Mouse (Mus musculus) bone marrow, adult 2 months (tissue): ENCODE results near the gene Olfr657.

Source experiments
- CTCF ChIP-seq: fragments of 200-500 bp; IDR thresholded peaks from 2 replicates; pipeline ENCODE4 v1.5.1; 2011; ENCODE audit warnings: low read length, control low read depth; ENCODE audit not compliant: control insufficient read depth, insufficient read depth
- POLR2A ChIP-seq: fragments of 200-500 bp; IDR thresholded peaks from 2 replicates; pipeline ENCODE4 v1.6.1; 2011; ENCODE audit warnings: low read depth, mild to moderate bottlenecking, control low read depth, low read length, borderline replicate concordance; ENCODE audit not compliant: control insufficient read depth

DNA sequence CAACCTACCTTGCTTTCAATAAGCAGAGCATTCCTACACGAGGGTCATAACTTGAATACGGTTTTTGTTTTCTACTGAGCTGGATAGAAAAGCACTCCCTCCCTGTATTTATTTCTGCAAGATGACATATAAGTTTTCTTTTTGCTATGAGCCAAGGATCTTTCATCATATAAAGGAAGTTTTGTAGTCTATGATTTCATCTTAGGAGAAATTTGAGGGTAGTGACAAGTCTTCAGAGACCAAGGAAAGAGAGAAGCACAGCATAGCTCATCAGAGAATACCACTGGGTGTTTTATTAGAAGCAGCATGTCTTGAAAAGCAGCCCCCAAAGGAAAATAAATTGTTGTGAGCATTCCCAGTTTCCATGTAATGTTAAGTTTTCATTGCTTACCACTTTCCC lies 22.9 kb upstream of the Olfr657 start, which contains the start of gene Olfr655:
- TF ChIP-seq POLR2A (no peak), CTCF (no peak)
